Mouse (Mus musculus) cerebellum, postnatal 10 days (tissue): ENCODE results near the gene Speer4f1.
A peak's percentile ranks its signal among the peaks of the same experiment; 100 is the strongest.
"Not testable (repeated sequence)": the region's sequence is repeated elsewhere in the genome, so short reads cannot be mapped to it uniquely, and the experiment has no call there.

Experiments used
- DNase-seq, 2 experiments: peaks; one replicate each; pipeline ENCODE4 v3.0.0; 2021; ENCODE audit warnings: mixed read lengths in 2 of 2

Gene Speer4f1

DNA sequence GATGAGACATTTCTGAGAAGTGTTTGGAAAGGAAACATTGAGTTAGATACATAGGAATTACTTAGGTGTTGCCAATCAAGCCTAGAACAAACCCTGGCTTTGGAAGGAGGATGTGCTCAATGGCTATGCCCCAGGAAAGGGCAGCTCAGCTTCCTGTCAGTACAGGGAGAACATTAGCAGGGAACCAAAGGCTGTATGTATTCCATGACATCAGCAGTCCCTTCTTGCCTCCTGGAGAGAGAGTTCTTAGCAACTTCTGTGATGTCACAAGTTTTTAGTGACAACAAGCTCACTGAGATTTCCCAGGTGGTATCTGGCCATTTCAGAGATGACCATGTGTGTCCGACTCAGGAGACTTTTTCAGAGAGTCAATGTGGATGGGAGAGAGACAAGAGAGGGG, at the start of gene Speer4f1:
Gene Speer4f1 (plus strand): TSS at position 301 of the 400 bp plus-strand sequence.
- not testable (repeated sequence) for DNase-seq

- no peak for DNase-seq
Measured at GRCm38 (mm10) chr5:17426930-17427329, 49.0 kb upstream of the Speer4f1 start.

- DNase-seq: no peak
Measured at GRCm38 (mm10) chr5:17434721-17435120, 41.2 kb upstream of the Speer4f1 start.

DNA sequence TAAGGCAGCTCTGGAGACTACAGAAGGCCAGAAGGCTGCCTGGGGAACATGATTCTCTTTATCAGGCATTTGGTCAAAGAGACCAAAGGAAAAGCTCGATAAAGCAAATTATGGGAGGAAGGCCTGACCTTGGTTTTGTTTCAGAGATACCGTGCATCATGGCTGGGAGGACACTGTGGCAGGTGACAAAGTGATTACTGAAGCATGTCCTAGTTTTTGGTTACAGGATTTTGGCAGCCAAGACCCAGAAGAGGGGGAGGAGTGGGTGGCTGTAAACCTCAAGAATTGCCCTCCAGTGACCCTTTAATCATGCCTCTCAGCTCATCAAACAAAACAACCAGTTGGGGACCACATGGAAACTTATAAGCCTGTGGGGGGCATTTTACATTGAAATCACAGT, 39.7 kb upstream of the Speer4f1 start:
- peak; percentile 4 to 8 for DNase-seq

DNA sequence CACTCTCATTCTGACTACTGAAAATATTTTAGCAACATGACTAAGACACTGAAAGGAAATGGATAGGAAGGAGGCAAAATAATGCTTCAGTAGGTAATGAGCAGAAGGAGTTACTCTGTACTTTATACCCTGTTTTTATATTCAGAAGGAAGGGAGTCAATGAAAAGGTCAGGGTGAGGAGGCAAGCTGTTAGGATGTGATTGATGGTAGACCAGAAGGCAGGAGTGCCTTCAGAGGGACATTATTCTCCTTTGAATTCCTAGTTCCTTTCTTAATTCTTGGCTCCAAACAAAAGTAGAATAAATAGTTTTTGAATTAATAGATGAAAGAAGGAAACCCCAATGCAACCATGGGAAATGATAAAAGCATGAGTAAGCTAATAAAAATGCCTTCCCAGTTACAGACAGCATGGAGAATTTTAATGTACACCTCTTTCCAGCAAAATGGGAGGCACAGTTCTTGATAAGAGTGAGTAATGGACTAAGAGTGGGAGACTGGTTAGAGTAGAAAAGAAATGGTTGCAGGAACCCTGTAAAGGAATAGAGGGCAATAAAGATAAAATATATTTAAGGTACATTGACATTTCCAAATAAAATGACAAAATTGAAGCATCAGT, 36.3 kb upstream of the Speer4f1 start:
- no peak for DNase-seq

GRCm38 (mm10) chr5:17454059-17454458, 21.8 kb upstream of the Speer4f1 start:
- DNase-seq: no peak

- DNase-seq: peak; percentile 1 to 9
Measured at GRCm38 (mm10) chr5:17454952-17455586, 20.8 kb upstream of the Speer4f1 start.

DNA sequence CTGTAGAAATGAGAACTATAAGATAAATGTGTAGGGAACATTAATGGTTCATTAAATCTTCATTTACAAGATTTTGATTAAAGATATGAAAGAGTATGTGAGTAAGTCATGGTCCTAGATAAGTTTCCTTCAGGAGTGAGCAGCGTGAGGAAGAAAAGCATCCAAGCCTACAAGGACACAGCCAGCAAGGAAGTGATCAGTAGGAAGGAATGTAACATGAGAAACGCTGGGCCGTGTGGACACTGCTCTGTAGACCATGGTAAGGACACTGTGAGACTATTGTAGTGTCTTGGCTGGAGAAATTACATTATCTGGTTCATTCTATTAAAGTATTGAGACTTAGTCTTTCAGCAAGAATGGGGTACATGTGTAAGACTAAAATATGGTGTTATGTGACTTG, 19.2 kb upstream of the Speer4f1 start:
- no peak for DNase-seq

- not testable (repeated sequence) for DNase-seq
Measured at GRCm38 (mm10) chr5:17468120-17468519, 7.8 kb upstream of the Speer4f1 start.

- no peak for DNase-seq
Measured at GRCm38 (mm10) chr5:17476476-17476875, 578 bp downstream of the Speer4f1 start.

- DNase-seq: no peak
Measured at GRCm38 (mm10) chr5:17489894-17490293, 14.0 kb downstream of the Speer4f1 start.

DNA sequence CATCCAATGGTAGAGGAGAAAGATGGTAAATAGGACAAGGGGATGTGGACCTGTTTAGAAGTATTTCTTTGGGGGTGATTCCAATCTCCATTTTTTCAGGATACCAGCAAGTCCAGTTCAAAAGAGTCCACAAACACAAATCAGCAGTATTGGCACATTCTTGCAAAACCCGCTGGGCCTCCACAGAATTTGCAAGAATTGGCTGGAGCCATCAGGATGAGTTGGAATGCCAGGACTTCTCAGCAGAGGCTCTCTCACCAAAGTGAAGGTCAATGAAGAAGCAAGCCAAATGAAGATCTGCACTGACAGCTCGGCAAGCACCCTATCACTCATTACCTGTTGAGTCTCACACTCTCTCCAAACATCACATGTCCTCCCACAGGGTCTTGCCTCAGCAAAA, 19.7 kb downstream of the Speer4f1 start:
- peak; percentile 86 to 89 for DNase-seq

- DNase-seq: peak in 1 of 2 experiments; percentile 6
Measured at GRCm38 (mm10) chr5:17496650-17497049, 20.8 kb downstream of the Speer4f1 start.

DNA sequence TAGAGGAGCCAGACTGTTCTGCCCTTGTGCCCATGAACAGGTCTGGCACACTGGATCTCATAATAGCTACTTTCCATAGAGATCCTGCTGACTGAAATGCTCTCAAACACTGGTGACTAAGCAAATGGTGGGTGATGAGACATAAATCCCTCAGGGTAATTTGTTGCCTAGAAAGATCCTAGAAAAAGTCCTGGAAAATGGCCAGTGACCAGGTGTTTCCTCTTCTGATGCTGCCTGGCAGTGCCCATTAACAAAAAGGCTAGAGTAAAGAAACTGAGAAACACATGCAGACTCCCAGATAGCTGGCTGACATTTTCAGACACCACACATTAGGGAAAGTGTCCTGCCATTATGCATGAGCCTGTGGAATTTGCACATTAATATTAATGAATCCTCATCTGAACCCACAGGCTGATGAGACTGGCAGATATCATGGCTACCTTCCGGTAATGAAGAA, 24.0 kb downstream of the Speer4f1 start:
- DNase-seq: peak; percentile 74 to 78

DNA sequence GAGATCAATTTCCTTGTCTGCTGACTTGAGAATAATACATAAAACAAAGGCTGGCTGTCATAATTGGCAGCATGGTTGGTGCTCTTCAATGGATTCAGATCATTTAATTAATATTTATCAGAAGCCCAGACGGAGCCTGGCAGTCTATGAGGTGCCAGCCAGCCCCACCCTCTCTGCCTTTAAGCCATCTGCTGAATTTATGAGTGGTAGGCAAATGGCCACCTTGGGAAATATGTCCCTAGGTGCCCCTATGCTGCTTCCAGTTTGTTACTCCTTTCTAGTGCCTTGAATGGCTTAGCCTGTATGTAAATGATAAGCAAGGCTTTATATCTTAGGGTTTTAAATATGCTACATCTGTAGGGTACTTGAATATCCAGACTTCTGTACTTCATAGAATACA, 25.0 kb downstream of the Speer4f1 start:
- DNase-seq: peak; percentile 55 to 58

DNA sequence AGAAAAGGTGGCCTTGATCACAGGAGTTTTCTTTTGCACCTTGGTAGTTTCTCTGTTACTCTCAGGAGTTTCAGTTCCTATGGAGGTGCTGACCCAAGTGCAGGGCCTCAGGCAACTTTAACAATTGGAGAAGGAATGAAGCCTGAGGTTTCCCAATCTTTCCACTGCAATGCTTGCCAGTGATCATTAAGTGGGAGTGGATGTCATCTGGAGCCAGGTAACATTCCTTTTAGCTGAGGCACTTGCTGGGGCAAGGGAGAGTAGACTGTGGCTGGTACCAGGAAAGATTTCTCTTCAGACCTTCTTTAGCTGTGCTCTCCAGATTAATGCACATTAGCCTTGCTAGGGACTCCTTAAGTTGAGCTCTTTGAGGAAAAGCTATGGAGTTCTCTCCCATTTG, 29.6 kb downstream of the Speer4f1 start:
- DNase-seq: no peak

DNA sequence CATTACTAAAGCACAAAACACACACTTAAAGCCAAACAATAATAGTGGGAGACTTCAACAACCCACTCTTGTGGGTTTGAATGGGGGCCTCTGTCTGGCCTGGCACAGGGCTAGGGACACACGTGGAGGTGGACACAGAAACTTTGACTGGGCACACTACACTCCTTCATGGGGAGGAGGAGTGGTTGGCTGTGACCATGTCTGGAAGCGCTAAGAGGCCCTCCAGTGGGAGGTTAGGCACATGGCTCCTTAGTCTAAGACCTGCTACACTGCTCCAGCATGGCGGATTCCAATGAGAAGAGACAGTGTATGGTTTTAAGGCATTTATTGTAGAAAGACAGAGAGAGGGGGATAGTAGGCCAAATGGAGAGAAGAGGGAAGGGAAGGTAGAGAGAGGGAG, 32.1 kb downstream of the Speer4f1 start:
- no peak for DNase-seq
